Mouse (Mus musculus) left cerebral cortex, adult 8-10 months (tissue): ENCODE data around the gene Btbd35f5. TPM values are rescaled to one million over a fixed set of nuclear protein-coding genes. Genes with fewer than 3 reads are reported as not detected.
"Not testable (repeated sequence)": the region's sequence is repeated elsewhere in the genome, so short reads cannot be mapped to it uniquely, and the experiment has no call there.

Source experiments
- DNase-seq, 2 experiments: peaks; one replicate each; pipeline ENCODE4 v3.0.0; 2022; ENCODE audit warnings: low spot score in 2 of 2
- total RNA-seq, 4 experiments: library from RNA; stranded (reverse); gene quantifications; 2 replicates each; pipeline ENCODE4 v1.2.4; 2022

Gene Btbd35f5
- not detected for total RNA-seq

- DNase-seq = not testable (repeated sequence)
These were observed at the start of gene Btbd35f5 for GRCm38 (mm10) chrX:32973597-32973996. Btbd35f5 (plus strand) TSS chrX:32973897.

GRCm38 (mm10) chrX:32941468-32941867 is 32.2 kb upstream of the Btbd35f5 start, which contains the start of gene Gm21789:
Gm21789 (plus strand) TSS chrX:32941768.
- DNase-seq = not testable (repeated sequence)

Other genes starting within 250 kb of the Btbd35f5 start
- gene Btbd35f21, start 247.8 kb upstream of the Btbd35f5 start, total RNA-seq = not detected
- gene Btbd35f30, start 79.3 kb upstream of the Btbd35f5 start, total RNA-seq = not detected
- not detected for gene Gm21789, start 32.1 kb upstream of the Btbd35f5 start, total RNA-seq